Mouse (Mus musculus) frontal cortex, postnatal 25 days (tissue): ENCODE data around the gene Slco3a1.
"Not testable (repeated sequence)": the region's sequence is repeated elsewhere in the genome, so short reads cannot be mapped to it uniquely, and the experiment has no call there.

Experiments used
- DNase-seq, 2 experiments: peaks; one replicate each; pipeline ENCODE4 v3.0.0; 2022; ENCODE audit warnings: low spot score in 2 of 2

The Slco3a1 gene

GRCm38 (mm10) chr7:74429252-74429651 is 125.3 kb downstream of the Slco3a1 start:
- DNase-seq, result no peak

- DNase-seq, result no peak
Measured at GRCm38 (mm10) chr7:74427135-74427534, 127.4 kb downstream of the Slco3a1 start.

- no peak for DNase-seq
Measured at GRCm38 (mm10) chr7:74425941-74426340, 128.6 kb downstream of the Slco3a1 start.

GRCm38 (mm10) chr7:74423928-74424850 is 130.4 kb downstream of the Slco3a1 start:
- no peak for DNase-seq

GRCm38 (mm10) chr7:74423316-74423715 is 131.3 kb downstream of the Slco3a1 start:
- no peak for DNase-seq

GRCm38 (mm10) chr7:74422731-74423130 is 131.8 kb downstream of the Slco3a1 start:
- DNase-seq, result no peak

GRCm38 (mm10) chr7:74422002-74422401 is 132.6 kb downstream of the Slco3a1 start:
- no peak for DNase-seq

- no peak for DNase-seq
Measured at GRCm38 (mm10) chr7:74421591-74421990, 133.0 kb downstream of the Slco3a1 start.

GRCm38 (mm10) chr7:74419706-74420105 is 134.9 kb downstream of the Slco3a1 start:
- DNase-seq, result no peak

- no peak for DNase-seq
Measured at GRCm38 (mm10) chr7:74417009-74417408, 137.6 kb downstream of the Slco3a1 start.

GRCm38 (mm10) chr7:74415241-74415640 is 139.3 kb downstream of the Slco3a1 start:
- no peak for DNase-seq

- DNase-seq, result no peak
Measured at GRCm38 (mm10) chr7:74413738-74414716, 140.6 kb downstream of the Slco3a1 start.

- no peak for DNase-seq
Measured at GRCm38 (mm10) chr7:74408601-74409323, 145.8 kb downstream of the Slco3a1 start.

GRCm38 (mm10) chr7:74407851-74408250 is 146.7 kb downstream of the Slco3a1 start:
- not testable (repeated sequence) for DNase-seq

GRCm38 (mm10) chr7:74399729-74400128 is 154.9 kb downstream of the Slco3a1 start:
- no peak for DNase-seq

GRCm38 (mm10) chr7:74399154-74399553 is 155.4 kb downstream of the Slco3a1 start:
- no peak for DNase-seq

- no peak for DNase-seq
Measured at GRCm38 (mm10) chr7:74398326-74398725, 156.3 kb downstream of the Slco3a1 start.

- DNase-seq, result no peak
Measured at GRCm38 (mm10) chr7:74391451-74391873, 163.1 kb downstream of the Slco3a1 start.

- DNase-seq, result no peak
Measured at GRCm38 (mm10) chr7:74389570-74389969, 165.0 kb downstream of the Slco3a1 start.

GRCm38 (mm10) chr7:74386257-74386656 is 168.3 kb downstream of the Slco3a1 start:
- DNase-seq, result no peak

GRCm38 (mm10) chr7:74383040-74383666 is 171.4 kb downstream of the Slco3a1 start:
- no peak for DNase-seq
